In the genomic region with DNA sequence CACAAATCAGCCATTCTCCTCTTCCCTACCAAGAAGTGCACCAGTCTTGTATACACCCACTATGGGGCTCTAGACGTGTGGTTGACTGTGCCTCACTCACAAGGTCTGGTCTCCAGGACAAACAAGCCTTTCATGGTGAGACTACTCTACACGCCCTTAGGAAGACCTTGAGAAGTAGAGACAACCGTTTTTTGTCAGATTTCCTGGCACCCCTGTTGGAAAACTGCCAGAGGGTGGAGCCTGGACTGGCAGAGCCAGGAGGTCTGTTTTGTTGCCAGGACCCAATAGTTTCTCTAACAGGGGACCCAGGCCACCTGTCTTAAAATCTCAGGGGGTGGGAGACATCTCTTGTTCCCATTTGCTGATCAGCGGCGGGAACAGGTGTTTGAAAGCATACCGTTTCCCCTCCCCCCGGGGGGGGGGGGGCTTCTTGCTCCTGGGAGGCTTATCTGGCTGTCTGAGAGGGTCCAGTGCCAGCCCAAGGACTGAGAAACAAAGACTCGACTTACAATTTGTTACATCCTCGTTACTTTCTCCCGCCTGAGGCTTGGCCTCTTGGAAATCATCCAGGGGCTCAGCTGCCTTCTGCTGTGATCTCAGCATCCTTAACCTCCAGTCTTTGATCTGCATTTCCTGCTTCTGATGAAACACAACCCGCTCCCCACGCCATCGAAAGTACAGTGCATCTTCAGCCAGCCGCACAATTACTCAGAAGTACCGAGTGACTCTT, we compare ENCODE assay signal across 8 mouse cellular contexts.
DNase-seq lines count a peak whose midpoint lies in the region; ATAC-seq lines count a peak whose summit lies in the region.

No protein-coding gene starts in this region.

- ATAC-seq in hindbrain, embryonic 15.5 days (ENCODE audit: low FRiP score, low read depth), result peak; percentile 48; the same call in 1 of the 2 replicates
- no peak for ATAC-seq in hindbrain, embryonic 12.5 days (ENCODE audit: low FRiP score)

- H3K9ac ChIP-seq in hindbrain, embryonic 15.5 days, result no peak overlapping the region
- H3K9ac ChIP-seq in hindbrain, embryonic 12.5 days, result no peak overlapping the region

- H3K9me3 ChIP-seq in hindbrain, embryonic 15.5 days, result no peaks in the 10 kb centered on the region
- H3K9me3 ChIP-seq in hindbrain, embryonic 12.5 days (replicated peaks), result peaks cover 6% of the 10 kb centered on the region; the same call in 1 of the 2 replicates

- intact Hi-C loops in left cerebral cortex, postnatal 36 days (cut with DNase I), result no loop called here
- intact Hi-C loops in gastrocnemius, postnatal 36 days (cut with DNase I), result no loop called here

- H3K4me1 ChIP-seq in hindbrain, embryonic 15.5 days (replicated peaks), result peaks cover 9% of the 10 kb centered on the region; the same call in 1 of the 2 replicates
- H3K4me1 ChIP-seq in hindbrain, embryonic 12.5 days, result peaks cover 9% of the 10 kb centered on the region

- H3K36me3 ChIP-seq in hindbrain, embryonic 15.5 days, result no peaks in the 10 kb centered on the region
- no peaks in the 10 kb centered on the region for H3K36me3 ChIP-seq in hindbrain, embryonic 12.5 days

- H3K27me3 ChIP-seq in hindbrain, embryonic 15.5 days, result no peaks in the 10 kb centered on the region
- no peaks in the 10 kb centered on the region for H3K27me3 ChIP-seq in hindbrain, embryonic 12.5 days

- H3K4me2 ChIP-seq in hindbrain, embryonic 15.5 days, result 0 out of 2 replicates have a peak overlapping the region, but pooled peaks have one; percentile 2
- H3K4me2 ChIP-seq in hindbrain, embryonic 12.5 days (replicated peaks), result no peak overlapping the region

- no peak overlapping the region for H3K27ac ChIP-seq in hindbrain, embryonic 15.5 days (replicated peaks)
- H3K27ac ChIP-seq in hindbrain, embryonic 12.5 days, result no peak overlapping the region

- no peak overlapping the region for H3K4me3 ChIP-seq in hindbrain, embryonic 15.5 days
- H3K4me3 ChIP-seq in hindbrain, embryonic 12.5 days, result no peak overlapping the region

- 30% methylated on average over 15 of the region's 15 CpGs for WGBS in hindbrain, embryonic 15.5 days
- 46% methylated on average over 15 of the region's 15 CpGs for WGBS in hindbrain, embryonic 12.5 days

- DNase-seq in Muller cell, postnatal 12 days (ENCODE audit: inconsistent ontology term), result peak; percentile 42
- peak; percentile 59 for DNase-seq in brain, adult 2 months (ENCODE audit: low read depth, low spot score)
- DNase-seq in induced T-regulatory cell, adult 2 months (ENCODE audit: low read depth), result peak; percentile 29
- DNase-seq in thymus, adult 18-20 months, result peak; percentile 3 to 23
- no peak for DNase-seq in left cerebral cortex, postnatal 36 days (ENCODE audit: low spot score in 2 of 2)
- DNase-seq in gastrocnemius, postnatal 36 days, result no peak

Comparison
In these comparisons a context has a peak if more than half of its experiments do, and no peak if none do; other contexts are left out.
1. DNase-seq: peak in Muller cell, postnatal 12 days (single experiment), brain, adult 2 months (single experiment), induced T-regulatory cell, adult 2 months (single experiment) and thymus, adult 18-20 months (2 of 2); none in left cerebral cortex, postnatal 36 days (0 of 2) and gastrocnemius, postnatal 36 days (0 of 2).